Mouse (Mus musculus) cerebellum, adult (tissue): ENCODE results near the gene Espnl.

ENCODE experiments used
- ATAC-seq: cut with Nextera tagmentation; 2 replicates; pipeline ENCODE4 v1.9.2; 2017; ENCODE audit warnings: mild to moderate bottlenecking, moderate library complexity, mixed read lengths; ENCODE audit not compliant: insufficient number of reproducible peaks, low FRiP score, low TSS enrichment

Gene Espnl

DNA sequence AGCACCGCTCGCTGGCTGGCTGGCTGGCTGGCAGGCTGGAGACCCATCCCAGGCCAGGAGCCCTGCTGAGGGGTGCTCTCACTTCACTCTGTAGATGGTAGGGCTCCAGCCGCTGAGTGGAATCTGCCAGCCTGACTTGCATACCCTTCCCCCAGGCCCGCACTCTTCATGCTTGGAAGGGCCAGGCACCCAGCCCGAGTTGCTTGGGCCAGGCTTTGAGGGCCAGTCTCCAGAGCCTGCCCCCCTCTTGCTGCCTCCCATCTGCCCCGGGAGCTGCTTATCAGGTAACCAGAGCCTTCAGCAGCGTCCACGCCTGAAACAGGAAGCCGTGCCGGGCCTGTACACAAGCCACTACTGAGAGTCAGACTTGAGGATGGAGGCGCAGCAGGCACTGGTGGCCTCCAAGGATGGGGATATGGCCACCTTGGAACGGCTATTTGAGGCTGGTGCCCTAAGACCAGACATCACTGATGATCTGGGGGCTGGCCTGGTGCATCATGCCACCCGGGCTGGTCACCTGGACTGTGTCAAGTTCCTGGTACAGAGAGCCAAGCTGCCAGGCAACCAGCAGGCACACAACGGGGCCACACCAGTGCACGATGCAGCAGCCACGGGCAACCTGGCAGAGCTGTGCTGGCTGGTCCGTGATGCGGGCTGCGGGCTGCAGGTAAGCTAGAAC is at the start of gene Espnl:
Espnl (plus strand) TSS at position 316 of the 679 bp plus-strand sequence.
- ATAC-seq = peak; percentile 50

GRCm38 (mm10) chr1:91272260-91272659 is 49.6 kb upstream of the Espnl start:
- no peak for ATAC-seq

GRCm38 (mm10) chr1:91276581-91276980 is 45.3 kb upstream of the Espnl start:
- ATAC-seq = peak; percentile 72

- ATAC-seq = no peak
Measured at GRCm38 (mm10) chr1:91277480-91277879, 44.4 kb upstream of the Espnl start.

DNA sequence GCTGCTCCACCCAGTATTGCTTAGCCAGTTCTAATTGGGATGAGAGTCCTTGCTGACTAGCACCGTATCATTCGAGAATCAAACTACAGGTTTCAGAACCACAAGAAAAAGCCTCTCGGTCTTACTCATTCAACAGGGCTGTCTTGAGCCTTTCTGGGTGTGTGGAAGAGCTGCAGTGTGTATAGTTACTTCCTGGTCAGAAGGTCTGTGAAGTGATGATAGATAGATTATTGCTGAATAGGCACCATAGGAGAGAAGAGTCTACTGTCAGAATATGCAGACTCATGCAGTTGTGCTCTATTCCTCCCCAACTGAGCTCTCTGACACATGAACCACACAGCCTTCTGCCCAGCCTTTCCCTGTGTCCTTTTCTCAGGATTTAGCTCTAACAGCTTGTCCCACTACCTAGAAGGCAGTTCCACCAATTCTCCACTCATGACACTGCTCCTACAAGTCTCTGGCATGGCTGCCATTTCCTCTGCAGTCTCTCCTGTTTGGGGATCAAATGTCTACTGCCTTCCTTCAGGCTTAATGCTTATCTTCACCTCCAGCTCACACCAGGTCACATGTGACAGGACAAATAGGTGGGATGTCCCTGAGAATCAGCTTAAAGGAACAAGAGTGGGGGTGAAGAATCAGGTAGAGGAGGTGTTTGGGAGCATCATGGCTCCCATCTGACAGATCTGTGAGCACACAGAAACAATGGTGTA is 43.3 kb upstream of the Espnl start:
- ATAC-seq = no peak

GRCm38 (mm10) chr1:91279126-91279525 is 42.7 kb upstream of the Espnl start:
- no peak for ATAC-seq

- ATAC-seq = no peak
Measured at GRCm38 (mm10) chr1:91282582-91282981, 39.3 kb upstream of the Espnl start.

DNA sequence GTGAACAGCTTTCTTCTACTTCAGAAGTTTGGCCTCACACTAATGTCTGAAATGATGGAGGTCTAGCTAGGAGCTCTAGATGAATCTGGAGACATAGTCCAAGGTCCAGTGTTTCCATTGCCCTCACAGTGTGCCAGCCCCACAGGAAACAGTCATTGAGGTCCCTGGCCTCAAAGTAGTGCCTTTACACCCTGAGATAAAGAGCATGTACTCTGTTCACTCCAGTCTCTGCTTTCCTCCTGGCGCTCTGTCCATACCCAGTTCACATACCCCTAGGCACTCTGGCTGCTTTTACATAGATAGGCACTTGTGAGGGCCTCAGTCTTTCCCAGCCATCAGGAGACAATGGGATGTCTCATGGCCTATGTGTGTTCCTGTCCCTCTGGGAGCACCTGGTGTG is 32.5 kb upstream of the Espnl start:
- ATAC-seq = no peak

DNA sequence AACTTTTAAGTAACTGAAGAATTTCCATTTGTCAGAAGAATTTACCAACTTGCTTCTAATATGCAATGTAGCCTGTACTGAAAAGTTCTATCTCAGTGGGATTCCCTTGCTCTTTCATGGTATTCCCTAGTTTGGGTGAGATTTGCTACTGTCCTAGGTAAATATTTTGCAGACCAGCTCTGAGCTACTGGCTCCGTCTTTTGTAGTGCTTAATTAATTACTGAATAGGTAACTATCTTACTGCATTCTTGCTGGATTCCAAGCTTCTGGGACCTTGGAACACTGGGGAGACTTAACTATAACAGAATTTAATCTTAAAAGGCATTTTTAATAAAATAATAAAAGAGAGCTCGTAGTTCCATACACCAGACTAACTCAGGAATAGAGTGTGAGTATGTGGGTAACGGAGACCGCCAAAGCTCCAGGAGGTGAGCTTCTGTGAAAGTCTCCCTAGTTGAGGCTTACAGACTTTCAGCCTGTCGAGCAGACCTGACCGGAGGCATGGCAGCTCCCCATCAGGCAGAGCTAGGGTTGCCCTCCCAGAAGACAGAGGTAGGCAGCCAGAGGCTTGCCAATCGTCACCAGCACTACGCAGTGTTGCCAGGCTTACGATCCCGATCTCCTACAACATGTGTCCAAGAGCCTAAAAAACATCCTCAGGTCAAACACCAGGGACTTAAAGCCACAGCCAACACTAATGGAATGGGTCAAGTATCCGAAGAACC is 29.6 kb upstream of the Espnl start:
- no peak for ATAC-seq

GRCm38 (mm10) chr1:91295544-91295943 is 26.3 kb upstream of the Espnl start:
- no peak for ATAC-seq

GRCm38 (mm10) chr1:91297799-91298744 is 23.8 kb upstream of the Espnl start, which contains the start of gene Scly:
TSS of gene Scly (plus strand) at chr1:91298338.
- peak; percentile 99 for ATAC-seq

GRCm38 (mm10) chr1:91299026-91299706 is 22.7 kb upstream of the Espnl start:
- ATAC-seq = no peak

GRCm38 (mm10) chr1:91299707-91300426 is 22.0 kb upstream of the Espnl start:
- no peak for ATAC-seq

DNA sequence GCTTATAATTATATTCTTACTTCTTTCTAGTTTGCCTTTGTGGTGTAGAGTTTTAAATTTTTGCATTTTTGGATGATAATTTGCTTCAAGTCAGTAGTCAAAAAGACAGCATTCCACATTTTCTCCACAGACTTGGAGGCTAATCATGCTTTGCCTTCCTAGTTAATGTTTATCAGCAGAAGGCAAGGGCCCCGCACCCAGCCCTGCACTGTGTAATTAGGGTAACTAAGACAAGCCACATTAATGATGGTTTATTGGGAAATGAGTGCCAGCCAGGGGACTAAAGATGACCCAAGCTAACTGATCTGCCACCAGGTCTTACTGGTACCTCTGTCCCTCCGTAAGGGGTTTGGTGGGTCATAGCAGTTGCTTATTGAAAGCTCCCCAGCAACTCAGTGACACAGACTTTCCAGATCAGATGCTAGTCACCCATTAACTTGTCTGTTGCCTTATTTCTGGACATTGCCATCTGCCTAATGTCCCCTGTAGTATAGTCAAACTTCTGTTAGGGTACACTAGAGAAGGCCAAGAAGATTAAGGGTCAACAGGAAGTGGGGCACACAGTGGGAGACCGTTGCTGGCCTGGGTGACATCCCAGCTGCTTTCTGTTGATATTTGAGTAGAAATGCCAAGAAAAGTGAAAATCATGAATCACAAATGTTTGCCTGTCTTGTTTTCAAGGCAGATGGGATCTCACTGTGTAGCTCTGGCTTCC is 20.5 kb upstream of the Espnl start:
- ATAC-seq = no peak

DNA sequence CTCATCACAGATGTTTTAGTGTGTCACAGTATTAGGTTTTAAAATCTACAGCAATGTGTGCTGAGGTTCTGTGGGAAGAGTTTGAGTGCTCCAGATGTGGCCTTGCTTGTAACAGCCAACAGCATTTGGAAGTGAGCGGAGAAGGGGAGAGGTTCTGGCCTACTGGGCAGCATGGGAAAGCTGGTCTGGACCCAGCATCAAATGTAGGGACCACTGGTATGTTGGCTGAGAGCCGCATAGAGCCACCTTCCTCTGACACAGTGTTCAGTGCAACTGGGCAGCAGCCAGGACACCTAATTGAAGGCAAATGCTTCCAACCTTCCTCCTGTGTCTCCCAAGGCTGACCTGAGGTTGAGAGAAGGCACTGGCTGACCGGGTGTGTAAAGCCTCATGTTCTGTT is 19.9 kb upstream of the Espnl start:
- no peak for ATAC-seq

- ATAC-seq = no peak
Measured at GRCm38 (mm10) chr1:91304621-91305020, 17.3 kb upstream of the Espnl start.

- no peak for ATAC-seq
Measured at GRCm38 (mm10) chr1:91309366-91310085, 12.3 kb upstream of the Espnl start.

- no peak for ATAC-seq
Measured at GRCm38 (mm10) chr1:91312273-91312672, 9.6 kb upstream of the Espnl start.
